Mouse (Mus musculus): ENCODE data around the gene Lima1.

GRCm38 (mm10) chr15:99862473-99862872, 12.8 kb downstream of the Lima1 start:
- TF ChIP-seq TAL1 (IDR thresholded peaks at IDR 0.05; ENCODE audit: low read length) (no peak), GATA1 (IDR thresholded peaks at IDR 0.05; ENCODE audit: low read length) (no peak)

Data from erythroblast, embryonic 14.5 days (primary cell).